Mouse (Mus musculus): ENCODE measurements around the gene Fcamr. TPM values are rescaled to one million over a fixed set of nuclear protein-coding genes. Genes with fewer than 3 reads are reported as not detected.
A peak's percentile ranks its signal among the peaks of the same experiment; 100 is the strongest.

Gene Fcamr
- polyA plus RNA-seq, 1 experiment from 2014 or later, result 0.17 TPM

GRCm38 (mm10) chr1:130840599-130841379, 40.1 kb downstream of the Fcamr start:
- 18% methylated on average over 8 of the region's 8 CpGs for WGBS
- 0 out of 2 replicates have a peak overlapping the region, but pooled peaks have one; percentile 7 for H3K4me2 ChIP-seq (replicated peaks; ENCODE audit: low read depth)
- H3K27ac ChIP-seq (ENCODE audit: low read depth, low read length), result no peak overlapping the region
- ATAC-seq, result peak; percentile 71
- TF ChIP-seq CTCF (IDR thresholded peaks at IDR 0.05; ENCODE audit: low read depth), result no peak
- H3K4me1 ChIP-seq (replicated peaks; ENCODE audit: control insufficient read depth, insufficient read depth, low read length), result no peaks in the 10 kb centered on the region; the same call in 1 of the 2 replicates
- H3K9me3 ChIP-seq (ENCODE audit: control insufficient read depth), result no peaks in the 10 kb centered on the region
- no peak overlapping the region for H3K9ac ChIP-seq (ENCODE audit: low read depth, low read length)
- no peaks in the 10 kb centered on the region; the same call in 1 of the 2 replicates for H3K36me3 ChIP-seq (ENCODE audit: control insufficient read depth, insufficient read depth)
- no peaks in the 10 kb centered on the region for H3K27me3 ChIP-seq (replicated peaks; ENCODE audit: control insufficient read depth, insufficient read depth, low read length)
- no peak overlapping the region for H3K4me3 ChIP-seq (ENCODE audit: low read depth, low read length)

GRCm38 (mm10) chr1:130841621-130842020, 40.9 kb downstream of the Fcamr start:
- H3K36me3 ChIP-seq (ENCODE audit: control insufficient read depth, insufficient read depth), result no peaks in the 10 kb centered on the region; the same call in 1 of the 2 replicates
- H3K4me2 ChIP-seq (replicated peaks; ENCODE audit: low read depth), result no peak overlapping the region

GRCm38 (mm10) chr1:130844516-130844915, 43.8 kb downstream of the Fcamr start:
- WGBS, result 76% methylated on average over 7 of the region's 7 CpGs
- H3K9ac ChIP-seq (ENCODE audit: low read depth, low read length), result no peak overlapping the region
- ATAC-seq, result no peak
- no peak overlapping the region for H3K27ac ChIP-seq (ENCODE audit: low read depth, low read length)
- no peak for TF ChIP-seq CTCF (IDR thresholded peaks at IDR 0.05; ENCODE audit: low read depth)
- no peaks in the 10 kb centered on the region for H3K9me3 ChIP-seq (ENCODE audit: control insufficient read depth)
- H3K4me3 ChIP-seq (ENCODE audit: low read depth, low read length), result no peak overlapping the region
- no peaks in the 10 kb centered on the region for H3K27me3 ChIP-seq (replicated peaks; ENCODE audit: control insufficient read depth, insufficient read depth, low read length)
- H3K4me2 ChIP-seq (replicated peaks; ENCODE audit: low read depth), result no peak overlapping the region
- no peaks in the 10 kb centered on the region; the same call in 1 of the 2 replicates for H3K4me1 ChIP-seq (replicated peaks; ENCODE audit: control insufficient read depth, insufficient read depth, low read length)
- H3K36me3 ChIP-seq (ENCODE audit: control insufficient read depth, insufficient read depth), result no peaks in the 10 kb centered on the region; the same call in 1 of the 2 replicates

More at GRCm38 (mm10) chr1:130841621-130842020, 40.9 kb downstream of the Fcamr start:
- WGBS, result 77% methylated on average over 7 of the region's 7 CpGs
- ATAC-seq, result no peak
- Histone ChIP-seq H3K4me3 (ENCODE audit: low read depth, low read length) (no peak overlapping the region), H3K9me3 (ENCODE audit: control insufficient read depth) (no peaks in the 10 kb centered on the region), H3K27me3 (replicated peaks; ENCODE audit: control insufficient read depth, insufficient read depth, low read length) (no peaks in the 10 kb centered on the region), H3K27ac (ENCODE audit: low read depth, low read length) (no peak overlapping the region), H3K9ac (ENCODE audit: low read depth, low read length) (no peak overlapping the region), H3K4me1 (replicated peaks; ENCODE audit: control insufficient read depth, insufficient read depth, low read length) (no peaks in the 10 kb centered on the region; the same call in 1 of the 2 replicates)
- no peak for TF ChIP-seq CTCF (IDR thresholded peaks at IDR 0.05; ENCODE audit: low read depth)

GRCm38 (mm10) chr1:130849530-130850214, 49.0 kb downstream of the Fcamr start:
- H3K36me3 ChIP-seq (ENCODE audit: control insufficient read depth, insufficient read depth), result no peaks in the 10 kb centered on the region; the same call in 1 of the 2 replicates

GRCm38 (mm10) chr1:130850405-130850804, 49.7 kb downstream of the Fcamr start:
- Histone ChIP-seq H3K27ac (ENCODE audit: low read depth, low read length) (no peak overlapping the region), H3K4me3 (ENCODE audit: low read depth, low read length) (no peak overlapping the region), H3K4me2 (replicated peaks; ENCODE audit: low read depth) (no peak overlapping the region), H3K9ac (ENCODE audit: low read depth, low read length) (no peak overlapping the region), H3K27me3 (replicated peaks; ENCODE audit: control insufficient read depth, insufficient read depth, low read length) (no peaks in the 10 kb centered on the region), H3K36me3 (ENCODE audit: control insufficient read depth, insufficient read depth) (no peaks in the 10 kb centered on the region), H3K9me3 (ENCODE audit: control insufficient read depth) (no peaks in the 10 kb centered on the region), H3K4me1 (replicated peaks; ENCODE audit: control insufficient read depth, insufficient read depth, low read length) (no peaks in the 10 kb centered on the region)
- WGBS, result 89% methylated on average over 5 of the region's 5 CpGs
- no peak for TF ChIP-seq CTCF (IDR thresholded peaks at IDR 0.05; ENCODE audit: low read depth)
- ATAC-seq, result no peak

More at GRCm38 (mm10) chr1:130849530-130850214, 49.0 kb downstream of the Fcamr start:
- TF ChIP-seq CTCF (IDR thresholded peaks at IDR 0.05; ENCODE audit: low read depth), result no peak
- H3K27ac ChIP-seq (ENCODE audit: low read depth, low read length), result no peak overlapping the region
- no peak overlapping the region for H3K4me3 ChIP-seq (ENCODE audit: low read depth, low read length)
- H3K9ac ChIP-seq (ENCODE audit: low read depth, low read length), result no peak overlapping the region
- no peaks in the 10 kb centered on the region for H3K27me3 ChIP-seq (replicated peaks; ENCODE audit: control insufficient read depth, insufficient read depth, low read length)
- no peak overlapping the region for H3K4me2 ChIP-seq (replicated peaks; ENCODE audit: low read depth)
- no peak for ATAC-seq
- H3K4me1 ChIP-seq (replicated peaks; ENCODE audit: control insufficient read depth, insufficient read depth, low read length), result no peaks in the 10 kb centered on the region
- no peaks in the 10 kb centered on the region for H3K9me3 ChIP-seq (ENCODE audit: control insufficient read depth)
- 90% methylated on average over 10 of the region's 10 CpGs for WGBS

- no peak for ATAC-seq
- H3K9ac ChIP-seq (ENCODE audit: low read depth, low read length), result no peak overlapping the region
- no peak overlapping the region for H3K4me2 ChIP-seq (replicated peaks; ENCODE audit: low read depth)
- TF ChIP-seq CTCF (IDR thresholded peaks at IDR 0.05; ENCODE audit: low read depth), result no peak
- H3K27me3 ChIP-seq (replicated peaks; ENCODE audit: control insufficient read depth, insufficient read depth, low read length), result no peaks in the 10 kb centered on the region
- H3K4me1 ChIP-seq (replicated peaks; ENCODE audit: control insufficient read depth, insufficient read depth, low read length), result no peaks in the 10 kb centered on the region
- H3K4me3 ChIP-seq (ENCODE audit: low read depth, low read length), result no peak overlapping the region
- H3K36me3 ChIP-seq (ENCODE audit: control insufficient read depth, insufficient read depth), result no peaks in the 10 kb centered on the region
- H3K27ac ChIP-seq (ENCODE audit: low read depth, low read length), result no peak overlapping the region
- 70% methylated on average over 9 of the region's 9 CpGs for WGBS
- H3K9me3 ChIP-seq (ENCODE audit: control insufficient read depth), result no peaks in the 10 kb centered on the region
These were observed 54.1 kb downstream of the Fcamr start for GRCm38 (mm10) chr1:130854819-130855218.
